Mouse (Mus musculus): ENCODE measurements around the gene Apom. TPM values are rescaled to one million over a fixed set of nuclear protein-coding genes. Genes with fewer than 3 reads are reported as not detected.

Gene Apom
- total and polyA plus RNA-seq, 2 experiments from 2014 or later: 0.11 TPM; not detected in 1

- H3K9me3 ChIP-seq (replicated peaks; ENCODE audit: control insufficient read depth, low read length): no peaks in the 10 kb centered on the region
- TF ChIP-seq CTCF (IDR thresholded peaks at IDR 0.05; ENCODE audit: low read depth) (peak; percentile 37), EP300 (IDR thresholded peaks at IDR 0.05; ENCODE audit: low read depth) (no peak)
- H3K4me1 ChIP-seq (ENCODE audit: control insufficient read depth, insufficient read depth): peaks cover 5% of the 10 kb centered on the region; the same call in 1 of the 2 replicates
- 30% methylated on average over 2 of the region's 2 CpGs for WGBS
- no peak overlapping the region for H3K9ac ChIP-seq (replicated peaks; ENCODE audit: low read depth, low read length)
- no peak overlapping the region for H3K4me3 ChIP-seq (ENCODE audit: low read depth, low read length)
- H3K27ac ChIP-seq (ENCODE audit: low read depth): no peak overlapping the region
- no peaks in the 10 kb centered on the region for H3K27me3 ChIP-seq (ENCODE audit: control insufficient read depth, insufficient read depth, low read length)
- H3K4me2 ChIP-seq (ENCODE audit: low read depth, low read length): no peak overlapping the region
- DNase-seq (ENCODE audit: low spot score): no peak
- no peak for ATAC-seq (ENCODE audit: insufficient read depth, low read depth)
- H3K36me3 ChIP-seq (replicated peaks; ENCODE audit: control insufficient read depth, insufficient read depth, low read length): peaks cover 14% of the 10 kb centered on the region
Observed at GRCm38 (mm10) chr17:35088151-35088550, 43.7 kb downstream of the Apom start.

- WGBS: 45% methylated on average over 7 of the region's 7 CpGs
- Histone ChIP-seq H3K9ac (replicated peaks; ENCODE audit: low read depth, low read length) (no peak within 1 kb of the TSS), H3K4me2 (ENCODE audit: low read depth, low read length) (no peak within 1 kb of the TSS), H3K4me3 (ENCODE audit: low read depth, low read length) (no peak within 1 kb of the TSS), H3K36me3 (replicated peaks; ENCODE audit: control insufficient read depth, insufficient read depth, low read length) (no peaks in the 10 kb centered on the region), H3K4me1 (ENCODE audit: control insufficient read depth, insufficient read depth) (peaks cover 5% of the 10 kb centered on the region; the same call in 1 of the 2 replicates), H3K27ac (ENCODE audit: low read depth) (no peak within 1 kb of the TSS), H3K27me3 (ENCODE audit: control insufficient read depth, insufficient read depth, low read length) (no peaks in the 10 kb centered on the region), H3K9me3 (replicated peaks; ENCODE audit: control insufficient read depth, low read length) (no peaks in the 10 kb centered on the region)
- no peak for ATAC-seq (ENCODE audit: insufficient read depth, low read depth)
- TF ChIP-seq CTCF (IDR thresholded peaks at IDR 0.05; ENCODE audit: low read depth) (no peak), EP300 (IDR thresholded peaks at IDR 0.05; ENCODE audit: low read depth) (no peak)
- no peak for DNase-seq (ENCODE audit: low spot score)
Observed at GRCm38 (mm10) chr17:35085208-35085865, 46.5 kb downstream of the Apom start, which contains the start of gene Ly6g6f. Ly6g6f (minus strand) TSS chr17:35085610.

- TF ChIP-seq EP300 (IDR thresholded peaks at IDR 0.05; ENCODE audit: low read depth) (no peak), CTCF (IDR thresholded peaks at IDR 0.05; ENCODE audit: low read depth) (no peak)
- Histone ChIP-seq H3K4me3 (ENCODE audit: low read depth, low read length) (no peak overlapping the region), H3K27me3 (ENCODE audit: control insufficient read depth, insufficient read depth, low read length) (no peaks in the 10 kb centered on the region), H3K4me1 (ENCODE audit: control insufficient read depth, insufficient read depth) (0 out of 2 replicates have a peak, but pooled peaks cover 5% of the 10 kb centered on the region), H3K9me3 (replicated peaks; ENCODE audit: control insufficient read depth, low read length) (no peaks in the 10 kb centered on the region), H3K36me3 (replicated peaks; ENCODE audit: control insufficient read depth, insufficient read depth, low read length) (no peaks in the 10 kb centered on the region), H3K9ac (replicated peaks; ENCODE audit: low read depth, low read length) (no peak overlapping the region), H3K4me2 (ENCODE audit: low read depth, low read length) (no peak overlapping the region), H3K27ac (ENCODE audit: low read depth) (no peak overlapping the region)
- DNase-seq (ENCODE audit: low spot score) (no peak), ATAC-seq (ENCODE audit: insufficient read depth, low read depth) (no peak)
- 47% methylated on average over 3 of the region's 3 CpGs for WGBS
Observed at GRCm38 (mm10) chr17:35083929-35084497, 47.8 kb downstream of the Apom start.

- Histone ChIP-seq H3K4me2 (ENCODE audit: low read depth, low read length) (no peak overlapping the region), H3K27ac (ENCODE audit: low read depth) (no peak overlapping the region), H3K4me3 (ENCODE audit: low read depth, low read length) (no peak overlapping the region), H3K4me1 (ENCODE audit: control insufficient read depth, insufficient read depth) (0 out of 2 replicates have a peak, but pooled peaks cover 5% of the 10 kb centered on the region), H3K9me3 (replicated peaks; ENCODE audit: control insufficient read depth, low read length) (no peaks in the 10 kb centered on the region), H3K9ac (replicated peaks; ENCODE audit: low read depth, low read length) (no peak overlapping the region), H3K27me3 (ENCODE audit: control insufficient read depth, insufficient read depth, low read length) (no peaks in the 10 kb centered on the region; the same call in 1 of the 2 replicates), H3K36me3 (replicated peaks; ENCODE audit: control insufficient read depth, insufficient read depth, low read length) (no peaks in the 10 kb centered on the region)
- 77% methylated on average over 16 of the region's 16 CpGs for WGBS
- DNase-seq (ENCODE audit: low spot score) (no peak), ATAC-seq (ENCODE audit: insufficient read depth, low read depth) (no peak)
- TF ChIP-seq EP300 (IDR thresholded peaks at IDR 0.05; ENCODE audit: low read depth) (no peak), CTCF (IDR thresholded peaks at IDR 0.05; ENCODE audit: low read depth) (no peak)
Observed at GRCm38 (mm10) chr17:35082841-35083576, 48.8 kb downstream of the Apom start.

GRCm38 (mm10) chr17:35080710-35081109, 51.1 kb downstream of the Apom start:
- no peak for ATAC-seq (ENCODE audit: insufficient read depth, low read depth)
- H3K4me3 ChIP-seq (ENCODE audit: low read depth, low read length): no peak overlapping the region
- H3K9me3 ChIP-seq (replicated peaks; ENCODE audit: control insufficient read depth, low read length): no peaks in the 10 kb centered on the region
- no peaks in the 10 kb centered on the region; the same call in 1 of the 2 replicates for H3K27me3 ChIP-seq (ENCODE audit: control insufficient read depth, insufficient read depth, low read length)
- no peak for DNase-seq (ENCODE audit: low spot score)
- H3K36me3 ChIP-seq (replicated peaks; ENCODE audit: control insufficient read depth, insufficient read depth, low read length): no peaks in the 10 kb centered on the region
- no peak for TF ChIP-seq EP300 (IDR thresholded peaks at IDR 0.05; ENCODE audit: low read depth)
- TF ChIP-seq CTCF (IDR thresholded peaks at IDR 0.05; ENCODE audit: low read depth): no peak
- no peak overlapping the region for H3K4me2 ChIP-seq (ENCODE audit: low read depth, low read length)
- H3K4me1 ChIP-seq (ENCODE audit: control insufficient read depth, insufficient read depth): peaks cover 15% of the 10 kb centered on the region; the same call in 1 of the 2 replicates
- 90% methylated on average over 4 of the region's 4 CpGs for WGBS
- H3K27ac ChIP-seq (ENCODE audit: low read depth): no peak overlapping the region
- H3K9ac ChIP-seq (replicated peaks; ENCODE audit: low read depth, low read length): no peak overlapping the region

All from heart, postnatal 0 days (tissue).